Comparison of ENCODE assay signal across 26 mouse cellular contexts in the genomic region with DNA sequence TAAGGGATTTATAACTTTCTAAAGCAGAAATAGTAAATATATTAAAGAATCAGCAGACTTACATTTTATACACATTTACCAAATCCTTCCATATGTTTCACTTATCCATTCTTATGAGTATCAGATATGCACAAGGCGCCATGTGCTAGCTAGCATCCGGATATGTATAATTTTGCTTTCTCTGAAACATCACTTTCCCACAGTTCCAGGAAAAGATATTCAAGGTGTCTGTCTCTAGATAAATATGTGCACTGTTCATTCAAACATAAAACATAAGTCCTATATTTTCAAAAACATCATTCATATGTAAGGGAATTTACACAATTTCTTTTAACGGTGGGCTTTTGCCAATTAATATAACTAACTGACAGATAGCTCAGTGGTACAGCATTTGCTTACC. TPM values are rescaled to one million over a fixed set of nuclear protein-coding genes. Genes with fewer than 3 reads are reported as not detected.
DNase-seq lines count a peak whose midpoint lies in the region; ATAC-seq and TF ChIP-seq lines count a peak whose summit lies in the region.
"Had no signal": no experiment of that assay in that cellular context is flagged by ENCODE, and none has a peak within 500 bp of the region (broad histone marks: within the 10 kb centered on the region; RNA-seq: fewer than 3 reads in every experiment).

No protein-coding gene starts in this region.

- 57% methylated on average over 3 of the region's 3 CpGs for WGBS in liver, embryonic 13.5 days (ENCODE audit: insufficient replicate concordance)
- 68% methylated on average over 3 of the region's 3 CpGs for WGBS in liver, postnatal 0 days (ENCODE audit: insufficient replicate concordance)

- no peak for TF ChIP-seq EP300 in liver, postnatal 0 days (IDR thresholded peaks at IDR 0.05; ENCODE audit: low read depth)
- TF ChIP-seq EP300 in MEL (IDR thresholded peaks at IDR 0.05; ENCODE audit: low read depth in 1 of 2, low read length in 2 of 2): no peak

- H3K4me2 ChIP-seq in liver, embryonic 13.5 days: no peak overlapping the region
- no peak overlapping the region for H3K4me2 ChIP-seq in liver, postnatal 0 days (ENCODE audit: low read depth, low read length)
- H3K4me2 ChIP-seq: embryonic facial prominence, embryonic 13.5 days; embryonic facial prominence, embryonic 15.5 days; forebrain, embryonic 12.5 days had no signal

- no peak for TF ChIP-seq RAD21 in MEL (IDR thresholded peaks at IDR 0.05; ENCODE audit: low read depth, low read length)

- in situ Hi-C loops in ES-E14 (cut with MboI; ENCODE audit: low sequenced_read_pairs in 2 of 2, unreplicated experiment in 2 of 2): no loop called here

- H3K9me3 ChIP-seq in liver, embryonic 13.5 days (replicated peaks): no peaks in the 10 kb centered on the region
- H3K9me3 ChIP-seq in liver, postnatal 0 days (ENCODE audit: low read length): no peaks in the 10 kb centered on the region
- H3K9me3 ChIP-seq in ES-E14 (ENCODE audit: control insufficient read depth, insufficient read depth, low read depth, low read length): no peaks in the 10 kb centered on the region
- H3K9me3 ChIP-seq in MEL (replicated peaks; ENCODE audit: insufficient read depth, low read length): no peaks in the 10 kb centered on the region
- H3K9me3 ChIP-seq: embryonic facial prominence, embryonic 13.5 days; embryonic facial prominence, embryonic 15.5 days; forebrain, embryonic 10.5 days; forebrain, embryonic 12.5 days; G1E had no signal

- no peaks in the 10 kb centered on the region for H3K27me3 ChIP-seq in liver, embryonic 13.5 days
- H3K27me3 ChIP-seq in liver, postnatal 0 days (ENCODE audit: insufficient read depth, low read length): no peaks in the 10 kb centered on the region
- no peaks in the 10 kb centered on the region for H3K27me3 ChIP-seq in MEL (ENCODE audit: control insufficient read depth in 1 of 2, insufficient read depth in 2 of 2, low read length in 2 of 2)
- H3K27me3 ChIP-seq: embryonic facial prominence, embryonic 13.5 days; embryonic facial prominence, embryonic 15.5 days; forebrain, embryonic 12.5 days had no signal

- no peaks in the 10 kb centered on the region for H3K79me2 ChIP-seq in MEL (ENCODE audit: control insufficient read depth, insufficient read depth, low read length, poor library complexity)

- H3K36me3 ChIP-seq in liver, embryonic 13.5 days: peaks cover 80% of the 10 kb centered on the region
- H3K36me3 ChIP-seq in liver, postnatal 0 days (replicated peaks; ENCODE audit: insufficient read depth, low read length): peaks cover 46% of the 10 kb centered on the region
- H3K36me3 ChIP-seq in ES-E14 (ENCODE audit: control insufficient read depth, insufficient read depth, low read length, poor library complexity, severe bottlenecking): peaks cover 24% of the 10 kb centered on the region
- peaks cover 11 to 36% of the 10 kb centered on the region in 2 experiments for H3K36me3 ChIP-seq in MEL (ENCODE audit: control insufficient read depth in 1 of 2, insufficient read depth in 2 of 2, low read length in 2 of 2)

- H3K4me3 ChIP-seq in liver, embryonic 13.5 days (replicated peaks): no peak overlapping the region
- H3K4me3 ChIP-seq in liver, postnatal 0 days (ENCODE audit: low read depth, low read length): no peak overlapping the region
- H3K4me3 ChIP-seq in ES-E14 (ENCODE audit: insufficient read depth in 1 of 2, low read depth in 1 of 2, low read length in 2 of 2, poor library complexity in 1 of 2, severe bottlenecking in 1 of 2): no peak overlapping the region
- H3K4me3 ChIP-seq in MEL (ENCODE audit: control insufficient read depth in 1 of 2, insufficient read depth in 1 of 2, low read depth in 2 of 2, low read length in 2 of 2): no peak overlapping the region
- H3K4me3 ChIP-seq: embryonic facial prominence, embryonic 13.5 days; embryonic facial prominence, embryonic 15.5 days; erythroblast, embryonic 14.5 days; forebrain, embryonic 10.5 days; forebrain, embryonic 12.5 days had no signal

- ATAC-seq in liver, embryonic 13.5 days (ENCODE audit: low read depth): no peak
- no peak for ATAC-seq in liver, postnatal 0 days
- ATAC-seq: forebrain, embryonic 14.5 days; forebrain, embryonic 16.5 days had no signal

- no peak for DNase-seq in liver, embryonic 13.5 days
- no peak for DNase-seq in liver, postnatal 0 days
- no peak for DNase-seq in ES-E14 (ENCODE audit: low read depth, low spot score)
- DNase-seq in MEL (ENCODE audit: low read depth, low spot score): no peak
- peak; percentile 54 for DNase-seq in c-Kit-positive CD71-positive TER-119-negative erythroid progenitor cells, embryonic 14.5 days (ENCODE audit: low read depth)
- DNase-seq in adrenal gland, postnatal 36 days: no peak
- no peak for DNase-seq in lung, postnatal 4 days
- no peak for DNase-seq in urinary bladder, adult 18-20 months (ENCODE audit: low spot score in 2 of 2)
- DNase-seq: adrenal gland, adult 2 months; adrenal gland, postnatal 10 days; adrenal gland, postnatal 25 days; cerebellum, adult 11 months; cerebellum, adult 18-20 months; cerebellum, adult 8-10 months; cerebellum, adult 9-11 months; cerebellum, postnatal 14 days; cerebellum, postnatal 36 days; embryo, embryonic 11 days had no signal

- no peak for TF ChIP-seq POLR2A in MEL (IDR thresholded peaks at IDR 0.05; ENCODE audit: control insufficient read depth in 1 of 2, insufficient read depth in 1 of 2, low read depth in 1 of 2, low read length in 2 of 2, poor library complexity in 1 of 2)

- peaks cover 30% of the 10 kb centered on the region for H3K4me1 ChIP-seq in liver, embryonic 13.5 days (replicated peaks)
- H3K4me1 ChIP-seq in liver, postnatal 0 days (ENCODE audit: insufficient read depth): peaks cover 5% of the 10 kb centered on the region; the same call in 1 of the 2 replicates
- H3K4me1 ChIP-seq in ES-E14 (ENCODE audit: control insufficient read depth in 2 of 2, insufficient read depth in 2 of 2, low read length in 2 of 2, poor library complexity in 1 of 2) (no peaks in the 10 kb centered on the region; a peak in 1 of 4 replicates), MEL (ENCODE audit: control insufficient read depth in 1 of 2, insufficient read depth in 2 of 2, low read length in 2 of 2) (peaks cover 17 to 18% of the 10 kb centered on the region in 2 experiments)
- H3K4me1 ChIP-seq: embryonic facial prominence, embryonic 13.5 days; embryonic facial prominence, embryonic 15.5 days; forebrain, embryonic 10.5 days; forebrain, embryonic 12.5 days had no signal

- peak overlapping the region; percentile 60 for H3K27ac ChIP-seq in liver, embryonic 13.5 days
- no peak overlapping the region for H3K27ac ChIP-seq in liver, postnatal 0 days (ENCODE audit: low read depth)
- H3K27ac ChIP-seq in ES-E14 (ENCODE audit: insufficient read depth, low read depth, low read length, poor library complexity, severe bottlenecking) (no peak overlapping the region), MEL (ENCODE audit: control insufficient read depth, low read depth, low read length) (no peak overlapping the region)
- H3K27ac ChIP-seq: embryonic facial prominence, embryonic 13.5 days; embryonic facial prominence, embryonic 15.5 days; forebrain, embryonic 10.5 days; forebrain, embryonic 12.5 days had no signal

- H3K9ac ChIP-seq in liver, embryonic 13.5 days: no peak overlapping the region
- H3K9ac ChIP-seq in liver, postnatal 0 days (replicated peaks): no peak overlapping the region
- 0 out of 2 replicates have a peak overlapping the region, but pooled peaks have one; percentile 43 for H3K9ac ChIP-seq in ES-E14 (ENCODE audit: insufficient read depth, low read depth, low read length, poor library complexity, severe bottlenecking)
- H3K9ac ChIP-seq in MEL (ENCODE audit: control insufficient read depth, low read depth, low read length, poor library complexity, severe bottlenecking): no peak overlapping the region
- H3K9ac ChIP-seq: embryonic facial prominence, embryonic 13.5 days; embryonic facial prominence, embryonic 15.5 days; forebrain, embryonic 12.5 days had no signal

- TF ChIP-seq CTCF in liver, postnatal 0 days (IDR thresholded peaks at IDR 0.05; ENCODE audit: low read depth): no peak
- TF ChIP-seq CTCF in MEL (IDR thresholded peaks at IDR 0.05 in 2 of 3, conservative IDR thresholded peaks at IDR 0.05 in 1 of 3; ENCODE audit: control insufficient read depth in 1 of 3, insufficient read depth in 1 of 3, low read depth in 2 of 3, low read length in 3 of 3, poor library complexity in 1 of 3, severe bottlenecking in 1 of 3): no peak

TF ChIP-seq in ES-E14, 5 proteins besides CTCF, POLR2A, EP300 and RAD21:
- TF ChIP-seq MAFK (IDR thresholded peaks at IDR 0.05; ENCODE audit: insufficient read depth, low read depth, low read length) (no peak), HCFC1 (IDR thresholded peaks at IDR 0.05; ENCODE audit: borderline replicate concordance, insufficient read depth, low read length) (no peak), CHD2 (IDR thresholded peaks at IDR 0.05; ENCODE audit: low read depth, low read length) (no peak), ZC3H11A (IDR thresholded peaks at IDR 0.05; ENCODE audit: borderline replicate concordance, low read depth, low read length) (no peak), ZNF384 (IDR thresholded peaks at IDR 0.05; ENCODE audit: low read depth, low read length) (no peak)
TF ChIP-seq in ES-E14: peak in this region for 0.

TF ChIP-seq in MEL, 35 proteins besides CTCF, POLR2A, EP300 and RAD21:
- TF ChIP-seq GABPA (IDR thresholded peaks at IDR 0.05; ENCODE audit: low read depth, low read length): no peak
- TF ChIP-seq MYC (IDR thresholded peaks at IDR 0.05; ENCODE audit: low read depth, low read length): 0 out of 2 replicates have a peak, but pooled peaks have one; percentile 14

RNA-seq across cellular contexts. Expression of gene Blm, which starts 42.9 kb away (rescaled TPM):
- 29.7 and 34.0 TPM in 2 replicates for polyA plus RNA-seq in liver, embryonic 13.5 days (2015; fragmentation: Nextera tagmentation; extraction: Ambion mirVana)
- 8.1 and 11.8 TPM in 2 replicates for polyA plus RNA-seq in liver, postnatal 0 days (2015; fragmentation: Nextera tagmentation; extraction: Ambion mirVana)
- total RNA-seq in ES-E14 (2012; rRNA removed) (29.9 and 34.2 TPM in 2 replicates), MEL (2012; rRNA removed) (24.6 and 28.5 TPM in 2 replicates)
- 10 to 100 TPM; 52.0 to 83.8 TPM for polyA plus RNA-seq in MEL (2012; ENCODE audit: insufficient read depth in 1 of 2, insufficient read length in 2 of 2, low read depth in 1 of 2, low replicate concordance in 2 of 2, missing spikeins in 1 of 2)
- total RNA-seq in adrenal gland, postnatal 36 days (2021): 1 to 10 TPM; 3.4 to 3.9 TPM
